Mouse (Mus musculus): Measurements from ENCODE around the gene Slc35a3.
A peak's percentile ranks its signal among the peaks of the same experiment; 100 is the strongest.
"Not testable (repeated sequence)": the region's sequence is repeated elsewhere in the genome, so short reads cannot be mapped to it uniquely, and the experiment has no call there.

Gene Slc35a3

DNA sequence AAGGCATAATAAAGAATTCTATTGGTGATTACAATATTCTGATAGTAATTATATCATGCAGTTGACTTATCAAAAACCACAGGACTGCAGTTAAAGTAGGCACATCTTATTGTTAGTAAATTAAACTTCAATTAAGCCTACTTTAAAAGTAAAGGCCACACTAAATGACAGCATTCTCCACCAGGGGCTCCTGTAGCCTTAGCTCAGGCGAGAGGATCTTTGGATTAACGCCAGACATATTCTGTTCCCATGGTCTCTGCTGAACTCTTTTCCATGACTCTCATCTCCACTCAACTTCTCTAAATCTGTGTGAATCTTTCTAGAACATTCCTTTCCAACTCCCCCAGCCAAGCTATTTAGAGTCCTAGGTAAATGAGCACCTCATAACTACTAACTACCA lies 13.8 kb downstream of the Slc35a3 start:
- DNase-seq (ENCODE audit: low spot score in 2 of 2), result no peak

DNA sequence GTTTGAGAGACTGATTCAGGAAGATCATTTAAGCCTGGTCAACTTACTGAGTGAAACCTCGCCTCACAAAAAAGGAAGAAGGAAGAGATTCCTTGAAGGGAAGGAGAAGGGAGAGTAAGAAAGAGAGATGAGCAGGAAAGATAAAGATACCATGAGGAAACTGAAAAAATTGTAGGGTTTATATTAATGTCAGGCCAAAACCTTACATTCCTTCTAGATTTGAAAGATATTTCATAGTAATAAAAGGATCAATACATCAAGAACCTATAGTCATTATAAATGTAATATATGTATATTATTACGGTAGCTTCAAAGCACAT lies 17.0 kb downstream of the Slc35a3 start:
- no peak for DNase-seq (ENCODE audit: low spot score in 2 of 2)

DNA sequence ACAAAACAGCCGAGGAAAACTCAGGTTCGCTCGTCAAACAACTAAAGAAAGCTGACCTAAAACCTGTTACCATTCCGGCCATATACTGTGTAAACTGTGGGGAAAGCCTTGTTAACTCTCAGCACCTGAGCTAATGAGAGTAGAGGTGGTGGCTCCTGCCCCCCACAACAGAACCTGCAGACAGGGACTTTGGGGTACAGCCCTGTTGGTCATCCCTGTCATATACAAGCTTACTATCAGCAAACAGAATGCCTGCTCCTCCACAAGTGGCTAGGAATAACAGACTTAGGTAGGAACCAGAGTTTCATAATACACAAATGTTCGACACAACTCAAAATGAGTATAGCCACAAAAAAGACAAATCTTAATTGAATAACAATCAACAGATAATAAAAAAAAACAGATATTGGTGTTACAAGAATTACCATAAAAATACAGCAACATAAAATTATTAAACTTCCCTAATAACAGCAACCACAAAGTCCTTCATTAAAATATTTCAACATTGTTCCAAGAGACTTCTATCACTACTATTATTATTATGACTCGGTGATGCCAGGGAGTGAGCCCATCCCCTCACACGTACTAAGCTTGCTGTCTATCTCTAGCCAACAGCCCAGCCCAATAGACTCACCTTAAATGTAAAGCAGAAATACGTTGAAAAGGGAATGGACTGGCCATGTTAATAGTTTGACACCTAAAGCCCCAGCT lies 17.5 kb downstream of the Slc35a3 start:
- no peak for DNase-seq (ENCODE audit: low spot score in 2 of 2)

DNA sequence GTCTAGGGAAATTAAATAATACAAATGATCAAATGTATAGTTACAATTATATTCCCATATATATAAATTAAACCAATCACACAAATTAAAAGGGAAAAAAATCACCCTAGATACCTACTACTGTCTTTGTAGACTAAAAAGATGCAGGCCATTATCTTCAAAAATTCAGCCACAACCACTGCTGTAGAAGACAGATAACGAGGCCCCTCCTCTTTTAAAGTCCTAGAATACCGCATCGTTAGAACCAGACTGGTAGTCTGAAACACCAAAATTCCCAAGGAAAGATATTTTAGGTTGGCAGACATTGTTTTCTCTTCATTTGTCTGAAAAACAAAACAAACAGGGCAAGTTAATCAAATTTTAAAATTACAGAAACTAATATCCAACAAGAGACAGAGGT lies 18.3 kb downstream of the Slc35a3 start:
- no peak for DNase-seq (ENCODE audit: low spot score in 2 of 2)

- DNase-seq (ENCODE audit: low spot score in 2 of 2), result no peak
Observed at GRCm38 (mm10) chr3:116681160-116681559, 31.5 kb downstream of the Slc35a3 start, which contains the start of gene Gm43191. TSS of gene Gm43191 (minus strand) at chr3:116681260.

DNA sequence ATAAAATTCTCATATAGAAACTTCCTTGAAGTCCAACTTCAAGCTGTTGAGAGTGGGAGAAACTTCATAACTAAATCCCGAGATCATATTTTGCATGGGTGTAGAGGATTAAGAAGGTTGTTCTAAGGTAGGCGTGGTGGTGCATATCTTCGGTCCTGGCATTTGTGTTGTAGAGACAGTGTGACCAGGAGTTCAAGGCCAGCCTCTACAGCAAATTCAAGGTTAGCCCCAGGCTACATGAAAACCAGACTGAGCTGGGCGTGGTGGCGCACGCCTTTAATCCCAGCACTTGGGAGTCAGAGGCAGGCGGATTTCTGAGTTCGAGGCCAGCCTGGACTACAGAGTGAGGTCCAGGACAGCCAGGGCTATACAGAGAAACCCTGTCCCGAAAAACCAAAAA lies 48.4 kb downstream of the Slc35a3 start:
- DNase-seq (ENCODE audit: low spot score in 2 of 2), result not testable (repeated sequence)

DNA sequence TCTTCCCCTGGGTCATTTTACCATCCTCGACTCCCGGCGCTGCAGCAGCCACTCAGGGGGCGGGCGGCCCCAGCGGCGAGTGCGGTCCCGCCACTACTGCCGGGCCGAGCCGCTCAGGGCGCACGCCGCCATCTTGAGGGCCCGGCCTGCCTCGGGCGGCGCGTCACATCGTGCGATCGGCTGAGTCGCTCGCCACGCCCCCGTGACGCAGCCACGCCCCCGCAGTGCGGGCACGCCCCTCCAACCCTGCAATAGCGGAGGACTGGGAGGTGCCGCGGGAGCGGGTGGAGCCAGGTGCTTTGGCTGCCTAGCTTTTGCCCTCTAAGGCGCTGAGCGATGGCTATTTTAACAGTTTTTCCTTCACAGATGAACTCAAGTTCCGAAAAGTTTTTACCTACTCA lies 50.2 kb downstream of the Slc35a3 start, which contains the start of gene Mfsd14a:
Mfsd14a (minus strand) TSS at position 215 of the 401 bp plus-strand sequence.
- DNase-seq (ENCODE audit: low spot score in 2 of 2), result peak; percentile 98

DNA sequence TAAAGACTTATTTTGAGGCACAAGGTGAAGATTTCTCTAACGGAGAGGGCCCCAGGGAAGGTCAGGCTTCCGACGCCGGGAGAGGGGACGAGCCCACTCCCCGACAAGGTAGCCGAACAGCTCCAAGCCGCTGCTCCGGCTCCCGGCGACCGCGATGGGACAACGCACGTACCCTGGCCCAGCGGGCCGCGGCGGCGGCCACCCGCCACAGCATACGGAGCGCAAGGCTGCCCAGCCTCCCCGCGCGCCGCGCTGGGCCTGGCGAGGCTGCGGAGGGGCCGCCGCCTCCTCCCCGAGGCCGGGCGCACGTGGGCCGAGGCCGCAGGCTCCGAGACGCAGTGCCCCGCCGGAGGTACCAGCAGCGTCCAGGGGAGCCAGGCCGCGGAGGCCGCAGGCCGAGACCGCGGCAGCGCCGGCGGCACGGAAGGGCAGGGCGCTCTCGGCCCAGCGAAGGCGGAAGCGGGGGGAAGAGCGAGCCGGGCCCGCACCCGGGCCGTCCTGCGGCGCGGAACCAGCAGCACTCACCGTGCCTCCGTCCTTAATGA lies 50.7 kb downstream of the Slc35a3 start:
- DNase-seq (ENCODE audit: low spot score in 2 of 2), result peak; percentile 35 to 49

DNA sequence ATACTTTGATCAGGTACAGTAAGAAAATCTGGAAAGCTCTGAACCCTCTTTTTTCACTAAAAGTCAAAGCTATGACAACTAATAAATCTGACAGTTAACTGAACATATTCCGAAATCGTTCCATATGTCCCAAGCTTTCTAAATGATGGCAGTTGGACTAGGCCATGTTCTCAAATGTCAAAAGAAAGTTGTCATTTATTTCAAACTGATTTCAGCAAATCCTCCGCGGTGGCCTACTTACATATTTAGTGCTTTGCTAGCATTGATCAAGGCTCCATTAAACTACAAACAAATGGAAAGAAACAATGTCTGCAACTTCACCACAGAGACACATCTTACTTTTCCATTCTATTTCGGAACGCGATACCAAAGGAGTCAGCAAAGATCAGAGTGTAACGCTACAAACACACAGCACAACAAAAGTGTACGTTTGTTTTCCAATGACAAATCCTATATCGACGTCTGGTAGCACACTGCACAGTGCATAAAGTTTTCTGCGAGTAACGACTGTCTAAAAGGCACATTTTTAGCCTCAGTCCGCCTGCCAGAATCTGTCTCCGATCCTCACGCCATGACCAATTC lies 51.3 kb downstream of the Slc35a3 start:
- DNase-seq (ENCODE audit: low spot score in 2 of 2), result no peak

DNA sequence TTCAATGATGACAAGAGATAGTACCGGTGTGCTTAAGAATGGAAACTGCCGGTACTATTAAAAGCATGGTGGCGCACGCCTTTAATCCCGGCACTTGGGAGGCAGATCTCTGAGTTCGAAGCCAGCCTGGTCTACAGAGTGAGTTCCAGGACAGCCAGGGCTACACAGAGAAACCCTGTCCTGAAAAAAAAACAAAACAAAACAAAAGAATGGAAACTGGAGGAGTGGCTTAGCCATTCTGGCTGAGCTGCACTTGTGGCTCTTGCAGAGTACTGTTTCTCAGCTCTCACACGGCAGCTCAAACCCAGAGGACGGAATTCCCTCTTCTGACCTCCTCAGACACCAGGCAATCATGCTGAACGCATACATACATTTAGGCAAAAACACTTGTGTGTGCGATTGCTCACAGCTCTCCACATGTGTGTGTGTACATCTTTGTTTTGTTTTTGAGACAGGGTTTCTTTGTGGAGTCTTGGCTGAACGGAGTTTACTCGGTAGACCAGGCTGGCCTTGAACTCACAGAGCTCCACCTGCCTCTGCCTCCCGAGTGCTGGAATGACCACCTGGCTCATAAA lies 52.7 kb downstream of the Slc35a3 start:
- no peak for DNase-seq (ENCODE audit: low spot score in 2 of 2)

GRCm38 (mm10) chr3:116658928-116659565 lies 53.6 kb downstream of the Slc35a3 start:
- DNase-seq (ENCODE audit: low spot score in 2 of 2), result no peak

DNA sequence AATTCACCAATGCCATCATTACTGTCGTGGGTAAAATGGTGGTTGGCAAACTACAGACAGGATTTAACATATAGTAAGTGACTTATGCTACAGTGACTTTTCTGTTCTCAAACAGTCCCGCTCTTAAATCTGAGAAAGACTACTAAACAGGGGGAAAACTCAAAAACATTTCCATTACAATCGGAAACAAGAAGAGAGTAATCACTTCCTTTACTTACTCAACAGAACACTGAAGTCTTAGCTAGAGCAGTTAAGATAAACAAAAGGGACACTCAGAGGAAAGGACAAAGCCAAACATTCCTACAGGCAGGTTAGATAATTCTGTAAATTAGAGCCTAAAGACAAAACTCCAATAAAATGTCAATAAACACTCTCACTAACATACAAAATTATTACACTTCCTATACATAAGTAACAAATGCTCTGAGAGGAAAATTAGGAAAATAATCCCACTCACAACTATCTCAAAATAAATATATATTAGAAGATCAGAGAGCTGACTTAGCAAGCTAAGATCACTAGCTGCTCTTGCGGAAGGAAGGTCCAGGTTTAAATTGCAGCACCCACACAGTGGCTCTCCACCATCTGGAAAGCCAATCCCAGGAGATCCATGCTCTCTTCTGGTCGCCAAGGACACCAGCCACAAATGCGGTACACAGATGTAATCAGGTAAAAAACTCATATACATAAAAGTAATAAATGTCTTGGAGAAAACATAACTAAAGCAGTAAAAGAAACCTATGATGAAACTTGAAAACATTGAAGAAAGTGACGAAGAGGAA lies 56.3 kb downstream of the Slc35a3 start:
- DNase-seq (ENCODE audit: low spot score in 2 of 2), result no peak

DNA sequence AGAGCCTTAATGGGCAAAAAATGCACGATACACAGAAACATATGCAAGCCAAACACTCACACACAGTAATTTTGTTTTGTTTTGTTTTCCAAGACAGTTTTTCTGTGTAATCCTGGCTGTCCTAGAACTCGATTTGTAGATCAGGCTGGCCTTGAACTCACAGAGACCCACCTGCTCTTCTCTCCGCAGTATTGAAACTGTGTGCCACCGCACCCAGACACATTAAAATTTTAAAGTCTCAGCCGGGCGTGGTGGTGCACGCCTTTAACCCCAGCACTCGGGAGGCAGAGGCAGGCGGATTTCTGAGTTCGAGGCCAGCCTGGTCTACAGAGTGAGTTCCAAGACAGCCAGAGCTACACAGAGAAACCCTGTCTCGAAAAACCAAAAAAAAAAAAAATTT lies 58.6 kb downstream of the Slc35a3 start:
- not testable (repeated sequence) for DNase-seq (ENCODE audit: low spot score in 2 of 2)

GRCm38 (mm10) chr3:116653278-116653945 lies 59.2 kb downstream of the Slc35a3 start:
- DNase-seq (ENCODE audit: low spot score in 2 of 2), result no peak

GRCm38 (mm10) chr3:116652033-116652446 lies 60.6 kb downstream of the Slc35a3 start:
- peak in 1 of 2 experiments; percentile 20 for DNase-seq (ENCODE audit: low spot score in 2 of 2)

DNA sequence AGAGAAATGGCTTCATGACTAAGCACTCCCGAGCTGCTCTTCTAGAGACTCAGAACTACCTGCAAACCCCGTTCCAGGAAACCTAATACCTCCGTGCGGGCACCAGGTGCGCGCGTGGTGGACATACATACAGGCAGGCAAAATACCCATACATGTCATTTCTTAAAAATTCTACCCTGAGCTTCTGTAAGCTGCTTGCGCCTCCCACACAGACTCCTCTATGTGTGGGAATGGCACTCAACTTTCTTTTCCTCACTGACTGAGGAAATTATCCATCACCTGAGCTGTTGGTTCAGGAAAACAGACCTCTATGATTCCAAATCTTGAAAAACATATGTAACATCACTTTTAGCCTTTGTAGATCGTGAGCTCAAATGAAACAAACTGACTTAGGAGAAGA lies 61.9 kb downstream of the Slc35a3 start:
- DNase-seq (ENCODE audit: low spot score in 2 of 2), result peak in 1 of 2 experiments; percentile 23

DNA sequence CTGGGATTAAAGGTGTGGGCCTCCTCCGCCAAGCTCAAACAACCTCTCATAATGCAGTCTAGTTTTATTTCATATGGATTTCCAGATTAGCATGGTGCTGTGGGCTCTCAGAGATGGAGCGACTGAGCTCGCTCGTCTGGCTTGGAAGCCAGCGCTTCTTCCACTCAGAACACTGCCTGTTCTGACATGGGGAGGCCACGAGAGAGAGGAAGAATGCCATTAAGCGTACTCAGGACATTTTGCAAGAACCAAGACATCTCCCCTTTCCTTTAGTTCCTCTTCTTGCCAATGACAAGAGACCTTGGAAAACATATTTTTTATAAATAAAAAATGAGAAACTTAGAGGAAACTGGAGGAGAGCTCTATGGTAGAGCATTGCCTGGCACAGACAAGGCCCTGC lies 63.8 kb downstream of the Slc35a3 start:
- no peak for DNase-seq (ENCODE audit: low spot score in 2 of 2)

GRCm38 (mm10) chr3:116646387-116646786 lies 66.2 kb downstream of the Slc35a3 start:
- no peak for DNase-seq (ENCODE audit: low spot score in 2 of 2)

DNA sequence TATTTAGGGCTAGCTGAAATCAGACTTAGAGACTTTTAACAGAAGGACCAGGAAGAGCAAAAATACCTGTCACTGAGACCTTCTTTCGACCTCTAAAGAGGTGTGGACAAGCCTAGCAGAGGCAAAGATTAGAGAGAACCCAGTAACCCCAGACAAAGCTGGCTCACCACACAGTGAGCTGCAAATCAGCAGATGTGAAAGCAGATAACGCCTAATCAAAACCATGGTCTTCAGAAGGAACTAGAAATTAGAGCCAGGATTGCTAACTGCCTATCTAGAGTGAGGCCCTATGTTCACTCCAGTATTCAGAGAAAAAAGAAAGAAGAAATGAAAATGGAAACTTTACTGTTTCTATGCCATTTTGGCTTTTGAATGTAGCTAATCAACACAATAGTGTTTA lies 70.3 kb downstream of the Slc35a3 start:
- DNase-seq (ENCODE audit: low spot score in 2 of 2), result no peak

DNA sequence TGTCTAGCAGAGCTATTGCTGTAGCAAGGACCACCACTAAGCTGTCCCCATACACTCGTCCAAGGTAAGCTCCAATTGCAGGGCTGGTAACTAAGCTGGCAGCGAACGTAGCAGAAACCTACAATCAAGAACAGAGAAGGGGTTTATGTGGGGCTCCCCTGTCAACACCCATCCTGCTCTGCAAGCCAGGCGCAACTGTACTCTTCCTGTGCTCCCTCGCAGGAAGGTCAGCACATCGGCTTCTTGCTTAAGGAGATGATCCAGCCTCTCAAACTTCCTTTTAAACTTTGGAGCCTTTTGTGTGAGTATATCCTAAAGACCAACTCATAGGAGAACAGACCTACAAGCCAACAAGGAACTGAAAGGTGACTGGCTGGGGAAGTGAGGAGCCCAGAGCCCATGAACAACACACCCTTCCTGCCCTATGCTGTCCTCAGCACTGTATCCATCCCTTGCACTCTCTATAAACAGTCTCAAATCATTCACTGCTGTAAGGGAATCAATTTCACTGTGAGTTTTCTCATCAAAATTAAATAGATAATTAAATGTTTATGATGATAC lies 70.7 kb downstream of the Slc35a3 start:
- DNase-seq (ENCODE audit: low spot score in 2 of 2), result no peak

DNA sequence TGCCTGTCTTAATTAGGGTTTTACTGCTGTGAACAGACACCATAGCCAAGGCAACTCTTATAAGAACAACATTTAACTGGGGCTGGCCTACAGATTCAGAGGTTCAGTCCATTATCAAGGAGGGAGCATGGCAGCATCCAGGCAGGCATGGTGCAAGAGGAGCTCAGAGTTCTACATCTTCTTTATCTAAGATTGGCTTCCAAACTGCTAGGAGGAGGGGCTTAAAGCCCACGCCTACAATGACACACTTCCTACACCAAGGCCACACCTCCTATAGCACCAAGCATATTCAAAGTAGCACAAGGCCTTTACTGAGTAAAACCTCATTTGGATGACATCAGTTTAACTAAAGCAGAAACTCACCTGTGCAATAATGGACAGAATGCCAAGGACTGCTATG lies 72.6 kb downstream of the Slc35a3 start:
- DNase-seq (ENCODE audit: low spot score in 2 of 2), result no peak
